8 mouse cellular contexts compared by ENCODE assay signal in the genomic region with DNA sequence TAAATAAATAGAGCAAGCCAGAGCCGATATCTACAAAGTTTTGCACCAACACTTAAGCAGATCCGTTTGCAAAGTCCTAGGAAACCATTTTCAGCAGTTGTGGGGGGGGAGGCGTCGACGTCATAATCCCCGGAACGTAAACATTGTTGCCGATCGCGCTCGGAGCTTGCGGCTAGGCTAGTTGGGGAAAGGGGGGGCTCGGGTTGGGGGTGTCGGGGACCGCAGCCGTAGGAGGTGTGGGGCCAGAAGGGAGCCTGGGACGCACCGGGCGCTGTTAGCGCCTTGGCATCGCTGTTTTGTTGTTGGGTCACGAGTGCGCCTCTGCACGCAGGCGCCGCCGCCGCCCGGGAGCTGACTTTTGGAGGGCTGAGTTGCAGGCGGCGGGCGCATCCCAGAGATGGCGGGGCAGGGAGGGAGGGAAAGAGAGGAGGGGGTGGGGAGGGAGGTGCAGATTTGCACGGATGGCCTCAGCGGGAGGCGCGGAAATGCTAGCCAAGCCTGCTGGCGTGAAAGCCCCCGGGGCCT. TPM values are rescaled to one million over a fixed set of nuclear protein-coding genes. Genes with fewer than 3 reads are reported as not detected.
DNase-seq lines count a peak whose midpoint lies in the region; ATAC-seq and TF ChIP-seq lines count a peak whose summit lies in the region.

No protein-coding gene starts in this region.

- peaks cover 16% of the 10 kb centered on the region for H3K79me2 ChIP-seq in CH12.LX (replicated peaks; ENCODE audit: control insufficient read depth, extremely low read depth, insufficient read depth, poor library complexity, severe bottlenecking)

- no peak for TF ChIP-seq EP300 in CH12.LX (IDR thresholded peaks at IDR 0.05; ENCODE audit: low read length)

- peak overlapping the region; percentile 67 for H3K4me2 ChIP-seq in CH12.LX (ENCODE audit: insufficient read depth, low read depth, poor library complexity, severe bottlenecking)
- peak overlapping the region; percentile 96 for H3K4me2 ChIP-seq in forebrain, embryonic 12.5 days
- peak overlapping the region; percentile 95 for H3K4me2 ChIP-seq in lung, embryonic 15.5 days

- no peak for TF ChIP-seq RAD21 in CH12.LX (IDR thresholded peaks at IDR 0.05; ENCODE audit: low read depth, low read length)

- in situ Hi-C loops in CH12.LX (cut with MboI; ENCODE audit: low pct_ligation_motif_present, low pct_unique_long_range_greater_than_20kb, low sequenced_read_pairs): no loop called here

- WGBS in forebrain, embryonic 12.5 days: under 1% methylated on average over 36 of the region's 39 CpGs
- WGBS in lung, embryonic 15.5 days: under 1% methylated on average over 35 of the region's 39 CpGs
- under 1% methylated on average over 37 of the region's 39 CpGs for WGBS in olfactory bulb, adult 2 months
- WGBS in thymus, adult 2 months: under 1% methylated on average over 35 of the region's 39 CpGs

- H3K36me3 ChIP-seq in CH12.LX (replicated peaks in 1 of 2; ENCODE audit: control insufficient read depth in 1 of 2, insufficient read depth in 1 of 2, low read length in 1 of 2): peaks cover 0 to under 1% of the 10 kb centered on the region in 2 experiments
- H3K36me3 ChIP-seq in forebrain, embryonic 12.5 days (replicated peaks): 0 out of 2 replicates have a peak, but pooled peaks cover 1% of the 10 kb centered on the region
- H3K36me3 ChIP-seq in lung, embryonic 15.5 days: no peaks in the 10 kb centered on the region
- no peaks in the 10 kb centered on the region for H3K36me3 ChIP-seq in thymus, adult 2 months (ENCODE audit: control insufficient read depth, insufficient read depth, low read length)

- ATAC-seq in forebrain, embryonic 12.5 days (ENCODE audit: low FRiP score): peak; percentile 45
- ATAC-seq in lung, embryonic 15.5 days (ENCODE audit: borderline replicate concordance, extremely low read depth, low FRiP score, low TSS enrichment): peak; percentile 29; the same call in 1 of the 2 replicates

- H3K9me3 ChIP-seq in CH12.LX (replicated peaks; ENCODE audit: low read length): no peaks in the 10 kb centered on the region
- H3K9me3 ChIP-seq in forebrain, embryonic 12.5 days: no peaks in the 10 kb centered on the region
- H3K9me3 ChIP-seq in lung, embryonic 15.5 days: no peaks in the 10 kb centered on the region

- H3K4me3 ChIP-seq in CH12.LX (replicated peaks in 1 of 3; ENCODE audit: low read depth in 2 of 3, low read length in 2 of 3, poor library complexity in 1 of 3): peak overlapping the region; percentile 67 to 82 (median 76)
- peak overlapping the region; percentile 89 for H3K4me3 ChIP-seq in brown adipose tissue, adult 24 weeks (ENCODE audit: insufficient read depth, low read depth, low read length)
- peak overlapping the region; percentile 60 for H3K4me3 ChIP-seq in forebrain, embryonic 12.5 days (replicated peaks)
- H3K4me3 ChIP-seq in lung, embryonic 15.5 days: peak overlapping the region; percentile 77
- peak overlapping the region; percentile 70 for H3K4me3 ChIP-seq in olfactory bulb, adult 2 months (ENCODE audit: insufficient read depth, low read depth, low read length)
- peak overlapping the region; percentile 76 for H3K4me3 ChIP-seq in thymus, adult 2 months (ENCODE audit: control insufficient read depth, insufficient read depth, low read length)

- dilution Hi-C loops in CH12.LX (cut with MboI; ENCODE audit: extremely low pct_ligation_motif_present, extremely low pct_unique_long_range_greater_than_20kb, low sequenced_read_pairs): no loop called here

- H3K9ac ChIP-seq in CH12.LX (ENCODE audit: insufficient read depth, low read depth): peak overlapping the region; percentile 64
- peak overlapping the region; percentile 74 for H3K9ac ChIP-seq in forebrain, embryonic 12.5 days
- peak overlapping the region; percentile 77 for H3K9ac ChIP-seq in lung, embryonic 15.5 days

- intact Hi-C loops in heart, postnatal 14 days (cut with DNase I): loop anchor here (2.0 kb wide), 1 partner anchor 26 kb away; a partner anchor contains a TSS

- H3K4me1 ChIP-seq in CH12.LX (ENCODE audit: control insufficient read depth in 1 of 2, insufficient read depth in 2 of 2): peaks cover 10 to 60% of the 10 kb centered on the region in 2 experiments
- H3K4me1 ChIP-seq in brown adipose tissue, adult 24 weeks (ENCODE audit: control insufficient read depth, insufficient read depth, insufficient read length, low read length): no peaks in the 10 kb centered on the region; the same call in 1 of the 2 replicates
- peaks cover 65% of the 10 kb centered on the region for H3K4me1 ChIP-seq in forebrain, embryonic 12.5 days
- H3K4me1 ChIP-seq in lung, embryonic 15.5 days: peaks cover 38% of the 10 kb centered on the region
- peaks cover 36% of the 10 kb centered on the region for H3K4me1 ChIP-seq in olfactory bulb, adult 2 months (ENCODE audit: control insufficient read depth, insufficient read depth, low read length)
- H3K4me1 ChIP-seq in thymus, adult 2 months (replicated peaks; ENCODE audit: control insufficient read depth, insufficient read depth, low read length): peaks cover 31% of the 10 kb centered on the region

- TF ChIP-seq POLR2A in CH12.LX (IDR thresholded peaks at IDR 0.05; ENCODE audit: low read depth, low read length): 0 out of 2 replicates have a peak, but pooled peaks have one; percentile 9
- TF ChIP-seq POLR2A in olfactory bulb, adult 2 months (IDR thresholded peaks at IDR 0.05; ENCODE audit: insufficient read depth, low read depth, low read length): peak; percentile 49; the same call in 1 of the 2 replicates
- TF ChIP-seq POLR2A in thymus, adult 2 months (IDR thresholded peaks at IDR 0.05; ENCODE audit: control insufficient read depth, extremely low read depth, insufficient read depth, low read length, poor library complexity): peak; percentile 60; the same call in 1 of the 2 replicates

- H3K27ac ChIP-seq in CH12.LX (ENCODE audit: insufficient read depth, low read depth): peak overlapping the region; percentile 71
- no peak overlapping the region for H3K27ac ChIP-seq in brown adipose tissue, adult 24 weeks (replicated peaks; ENCODE audit: low read depth, low read length)
- H3K27ac ChIP-seq in forebrain, embryonic 12.5 days: peak overlapping the region; percentile 82
- H3K27ac ChIP-seq in lung, embryonic 15.5 days: peak overlapping the region; percentile 87
- no peak overlapping the region for H3K27ac ChIP-seq in olfactory bulb, adult 2 months (ENCODE audit: insufficient read depth, low read depth, low read length)
- H3K27ac ChIP-seq in thymus, adult 2 months (ENCODE audit: control insufficient read depth, insufficient read depth, low read length): peak overlapping the region; percentile 91

- TF ChIP-seq CTCF in CH12.LX (conservative IDR thresholded peaks at IDR 0.05 in 1 of 2, IDR thresholded peaks at IDR 0.05 in 1 of 2; ENCODE audit: low read depth in 2 of 2, low read length in 2 of 2): no peak
- no peak for TF ChIP-seq CTCF in olfactory bulb, adult 2 months (IDR thresholded peaks at IDR 0.05; ENCODE audit: insufficient read depth, low read depth, low read length)
- TF ChIP-seq CTCF in thymus, adult 2 months (IDR thresholded peaks at IDR 0.05; ENCODE audit: borderline replicate concordance, control insufficient read depth, extremely low read depth, insufficient read depth, low read length, poor library complexity): no peak

- DNase-seq in CH12.LX (ENCODE audit: extremely low read depth): peak; percentile 48
- DNase-seq in heart, postnatal 14 days: peak; percentile 82
- DNase-seq in layer of hippocampus, adult 18-20 months (ENCODE audit: low spot score in 2 of 2): peak; percentile 56 to 80
- peak; percentile 85 for DNase-seq in thymus, adult 2 months

- no peaks in the 10 kb centered on the region for H3K27me3 ChIP-seq in CH12.LX (replicated peaks)
- H3K27me3 ChIP-seq in forebrain, embryonic 12.5 days: no peaks in the 10 kb centered on the region; the same call in 1 of the 2 replicates
- H3K27me3 ChIP-seq in lung, embryonic 15.5 days: no peaks in the 10 kb centered on the region
- no peaks in the 10 kb centered on the region for H3K27me3 ChIP-seq in thymus, adult 2 months (ENCODE audit: control insufficient read depth, insufficient read depth, low read length)

RNA-seq across cellular contexts. Expression of a gene that starts 0.6 kb away (rescaled TPM):
- total RNA-seq in CH12.LX (2012; rRNA removed) (80.1 and 87.1 TPM in 2 replicates), CH12.LX (2014; rRNA removed) (69.3 and 76.7 TPM in 2 replicates)
- polyA plus RNA-seq in CH12.LX (2012; ENCODE audit: insufficient read length, low read depth): 120 and 138 TPM in 2 replicates
- 6.3 and 6.5 TPM in 2 replicates for polyA plus RNA-seq in brown adipose tissue, adult 24 weeks (2012; ENCODE audit: insufficient read depth, insufficient read length, missing spikeins)
- 108 and 118 TPM in 2 replicates for polyA plus RNA-seq in forebrain, embryonic 12.5 days (2016; fragmentation: Nextera tagmentation; extraction: Ambion mirVana)
- 10 to 100 TPM; 16.9 to 17.3 TPM for total RNA-seq in heart, postnatal 14 days (2021)
- total RNA-seq in layer of hippocampus, adult 18-20 months (2021): 10 to 100 TPM; 33.5 to 39.4 TPM
- 36.4 and 38.1 TPM in 2 replicates for polyA plus RNA-seq in lung, embryonic 15.5 days (2015; fragmentation: Nextera tagmentation; extraction: Ambion mirVana)
- 114 TPM in 1 of 2 replicates, not detected in the other for polyA plus RNA-seq in olfactory bulb, adult 2 months (2012; ENCODE audit: insufficient read depth, insufficient read length, low replicate concordance, missing spikeins)
- 65.1 and 73.9 TPM in 2 replicates for polyA plus RNA-seq in thymus, adult 2 months (2012; rRNA removed)

RNA-seq across cellular contexts. Expression of a gene that starts 25.8 kb away (rescaled TPM):
- 17.8 and 18.6 TPM in 2 replicates for total RNA-seq in CH12.LX (2012; rRNA removed)
- total RNA-seq in CH12.LX (2014; rRNA removed): 14.6 and 17.4 TPM in 2 replicates
- 23.1 and 27.7 TPM in 2 replicates for polyA plus RNA-seq in CH12.LX (2012; ENCODE audit: insufficient read length, low read depth)
- 6.9 and 7.6 TPM in 2 replicates for polyA plus RNA-seq in brown adipose tissue, adult 24 weeks (2012; ENCODE audit: insufficient read depth, insufficient read length, missing spikeins)
- polyA plus RNA-seq in forebrain, embryonic 12.5 days (2016; fragmentation: Nextera tagmentation; extraction: Ambion mirVana): 10.4 and 11.4 TPM in 2 replicates
- total RNA-seq in heart, postnatal 14 days (2021): 10 to 100 TPM; 17.2 to 19.5 TPM
- total RNA-seq in layer of hippocampus, adult 18-20 months (2021): 10 to 100 TPM; 11.2 to 11.9 TPM
- 18.2 and 20.0 TPM in 2 replicates for polyA plus RNA-seq in lung, embryonic 15.5 days (2015; fragmentation: Nextera tagmentation; extraction: Ambion mirVana)
- not detected in 2 replicates for polyA plus RNA-seq in olfactory bulb, adult 2 months (2012; ENCODE audit: insufficient read depth, insufficient read length, low replicate concordance, missing spikeins)
- 76.9 and 87.4 TPM in 2 replicates for polyA plus RNA-seq in thymus, adult 2 months (2012; rRNA removed)

RNA-seq across cellular contexts. Expression of a gene that starts 57.8 kb away (rescaled TPM):
- not detected in 2 replicates for total RNA-seq in CH12.LX (2012; rRNA removed)
- not detected in 2 replicates for total RNA-seq in CH12.LX (2014; rRNA removed)
- not detected in 2 replicates for polyA plus RNA-seq in CH12.LX (2012; ENCODE audit: insufficient read length, low read depth)
- not detected in 2 replicates for polyA plus RNA-seq in brown adipose tissue, adult 24 weeks (2012; ENCODE audit: insufficient read depth, insufficient read length, missing spikeins)
- 0.50 TPM in 1 of 2 replicates, not detected in the other for polyA plus RNA-seq in forebrain, embryonic 12.5 days (2016; fragmentation: Nextera tagmentation; extraction: Ambion mirVana)
- total RNA-seq in heart, postnatal 14 days (2021): under 1 TPM in 1 of 2 experiments, not detected in 1; 0.93 TPM
- total RNA-seq in layer of hippocampus, adult 18-20 months (2021): under 1 TPM; 0.38 to 0.94 TPM
- polyA plus RNA-seq in lung, embryonic 15.5 days (2015; fragmentation: Nextera tagmentation; extraction: Ambion mirVana): 1.3 and 1.5 TPM in 2 replicates
- polyA plus RNA-seq in olfactory bulb, adult 2 months (2012; ENCODE audit: insufficient read depth, insufficient read length, low replicate concordance, missing spikeins): not detected in 2 replicates
- polyA plus RNA-seq in thymus, adult 2 months (2012; rRNA removed): 0.15 TPM in 1 of 2 replicates, not detected in the other

Comparison
In these comparisons a context has a peak if more than half of its experiments do, and no peak if none do; other contexts are left out.
1. H3K27ac ChIP-seq: peak in CH12.LX (single experiment), forebrain, embryonic 12.5 days (single experiment), lung, embryonic 15.5 days (single experiment) and thymus, adult 2 months (single experiment); none in brown adipose tissue, adult 24 weeks (single experiment) and olfactory bulb, adult 2 months (single experiment).
2. POLR2A ChIP-seq: peak in every context shown above with its lines; median percentile 60 in thymus, adult 2 months; 49 in olfactory bulb, adult 2 months; 9 in CH12.LX.
3. Peak in every context shown above with its lines, with median percentiles within 50 percentile points of each other: DNase-seq, H3K4me2 ChIP-seq, H3K4me3 ChIP-seq and H3K9ac ChIP-seq.